Mouse (Mus musculus): ENCODE measurements around the gene Smc1b.

The Smc1b gene

GRCm38 (mm10) chr15:85131275-85132192, at the start of gene Smc1b, which contains the start of gene Ribc2:
Smc1b (minus strand) TSS chr15:85131964.
Ribc2 (plus strand) TSS chr15:85132078.
- ChIA-PET CTCF (interaction anchor here (0.5 to 1.2 kb wide), 4 partner anchors 11 to 246 kb away, joined by 3 read pairs; no protein-coding TSS in a partner anchor), POLR2A (interaction anchor here in 3 of 4 experiments (0.6 to 1.9 kb wide), 11 partner anchors 9 to 403 kb away, joined by 3 to 4 read pairs (median 3); no protein-coding TSS in a partner anchor)

- CTCF ChIA-PET = interaction anchor here in 1 of 4 experiments (0.8 kb wide), 1 partner anchor 29 kb away, joined by 14 read pairs; no protein-coding TSS in a partner anchor
- POLR2A ChIA-PET = no interaction called here
These were observed 48.6 kb upstream of the Smc1b start for GRCm38 (mm10) chr15:85180368-85180767.

- ChIA-PET CTCF (interaction anchor here in 1 of 4 experiments (0.6 to 0.8 kb wide), 3 partner anchors 19 to 69 kb away, joined by 8 to 14 read pairs (median 10); no protein-coding TSS in a partner anchor), POLR2A (no interaction called here)
These were observed 47.9 kb upstream of the Smc1b start for GRCm38 (mm10) chr15:85179528-85180180.

- POLR2A ChIA-PET = no interaction called here
- CTCF ChIA-PET = no interaction called here
These were observed 46.4 kb upstream of the Smc1b start for GRCm38 (mm10) chr15:85178172-85178571.

GRCm38 (mm10) chr15:85177576-85177975, 45.8 kb upstream of the Smc1b start:
- POLR2A ChIA-PET = no interaction called here

GRCm38 (mm10) chr15:85174060-85174459, 42.3 kb upstream of the Smc1b start:
- ChIA-PET POLR2A (interaction anchor here in 3 of 4 experiments (0.6 to 1.8 kb wide), 4 partner anchors 12 to 323 kb away, joined by 3 to 4 read pairs (median 4); no protein-coding TSS in a partner anchor), CTCF (interaction anchor here in 2 of 4 experiments (0.7 to 1.4 kb wide), 2 partner anchors 23 to 93 kb away, joined by 5 to 6 read pairs; no protein-coding TSS in a partner anchor)

More at GRCm38 (mm10) chr15:85177576-85177975, 45.8 kb upstream of the Smc1b start:
- CTCF ChIA-PET = no interaction called here

- POLR2A ChIA-PET = interaction anchor here in 2 of 4 experiments (1.1 to 1.8 kb wide), 3 partner anchors 11 to 33 kb away, joined by 3 to 4 read pairs (median 4); partner anchors contain the start of gene Fbln1 (in 1 of the 2)
- CTCF ChIA-PET = interaction anchor here in 1 of 4 experiments (1.4 kb wide), 1 partner anchor 22 kb away, joined by 6 read pairs; no protein-coding TSS in a partner anchor
These were observed 41.7 kb upstream of the Smc1b start for GRCm38 (mm10) chr15:85173425-85173824.

GRCm38 (mm10) chr15:85172054-85172453, 40.3 kb upstream of the Smc1b start:
- CTCF ChIA-PET = interaction anchor here in 1 of 4 experiments (1.2 kb wide), 1 partner anchor 21 kb away, joined by 4 read pairs; no protein-coding TSS in a partner anchor
- POLR2A ChIA-PET = interaction anchor here in 1 of 4 experiments (1.4 kb wide), 1 partner anchor 34 kb away, joined by 4 read pairs; the partner anchor contains the start of gene Fbln1

- POLR2A ChIA-PET = no interaction called here
- CTCF ChIA-PET = interaction anchor here in 2 of 4 experiments (0.6 to 1.6 kb wide), 2 partner anchors 16 to 616 kb away, joined by 3 to 6 read pairs; no protein-coding TSS in a partner anchor
These were observed 35.4 kb upstream of the Smc1b start for GRCm38 (mm10) chr15:85167086-85167679.

- POLR2A ChIA-PET = interaction anchor here in 1 of 4 experiments (0.5 to 0.9 kb wide), 3 partner anchors 15 to 210 kb away, joined by 3 to 4 read pairs (median 3); no protein-coding TSS in a partner anchor
These were observed 34.7 kb upstream of the Smc1b start for GRCm38 (mm10) chr15:85166433-85166933.

GRCm38 (mm10) chr15:85162693-85163663, 31.2 kb upstream of the Smc1b start:
- ChIA-PET CTCF (interaction anchor here in 2 of 4 experiments (0.8 to 1.8 kb wide), 2 partner anchors 11 to 12 kb away, joined by 3 to 6 read pairs; no protein-coding TSS in a partner anchor), POLR2A (no interaction called here)

More at GRCm38 (mm10) chr15:85166433-85166933, 34.7 kb upstream of the Smc1b start:
- CTCF ChIA-PET = interaction anchor here in 3 of 4 experiments (0.6 to 1.6 kb wide), 4 partner anchors 15 to 425 kb away, joined by 3 to 6 read pairs (median 3); no protein-coding TSS in a partner anchor

GRCm38 (mm10) chr15:85161416-85161815, 29.7 kb upstream of the Smc1b start:
- POLR2A ChIA-PET = no interaction called here

GRCm38 (mm10) chr15:85156198-85156597, 24.4 kb upstream of the Smc1b start:
- POLR2A ChIA-PET = no interaction called here
- CTCF ChIA-PET = interaction anchor here in 1 of 4 experiments (1.5 kb wide), 1 partner anchor 101 kb away, joined by 4 read pairs; no protein-coding TSS in a partner anchor

More at GRCm38 (mm10) chr15:85161416-85161815, 29.7 kb upstream of the Smc1b start:
- CTCF ChIA-PET = interaction anchor here in 1 of 4 experiments (1.1 kb wide), 1 partner anchor 9 kb away, joined by 3 read pairs; no protein-coding TSS in a partner anchor

GRCm38 (mm10) chr15:85154091-85154490, 22.3 kb upstream of the Smc1b start:
- ChIA-PET CTCF (interaction anchor here in 2 of 4 experiments (0.7 to 1.2 kb wide), 4 partner anchors 79 to 104 kb away, joined by 3 to 4 read pairs (median 3); no protein-coding TSS in a partner anchor), POLR2A (interaction anchor here in 1 of 4 experiments (0.6 to 0.9 kb wide), 2 partner anchors 51 to 60 kb away, joined by 3 read pairs; no protein-coding TSS in a partner anchor)

- POLR2A ChIA-PET = no interaction called here
- CTCF ChIA-PET = interaction anchor here in 2 of 4 experiments (0.6 to 2.1 kb wide), 9 partner anchors 8 to 105 kb away, joined by 3 to 48 read pairs (median 5); partner anchors contain the start of gene Fbln1 (in 1 of the 2)
These were observed 20.8 kb upstream of the Smc1b start for GRCm38 (mm10) chr15:85152577-85152976.

- POLR2A ChIA-PET = interaction anchor here in 2 of 4 experiments (0.9 to 1.4 kb wide), 4 partner anchors 14 to 106 kb away, joined by 3 to 4 read pairs (median 3); no protein-coding TSS in a partner anchor
- CTCF ChIA-PET = interaction anchor here (0.5 to 2.1 kb wide), 67 partner anchors 8 to 432 kb away, joined by 3 to 48 read pairs (median 4); partner anchors contain the start of gene Fbln1 (in 2 of the 4)
These were observed 19.7 kb upstream of the Smc1b start for GRCm38 (mm10) chr15:85151433-85151918.
